Mouse (Mus musculus): ENCODE measurements around the gene Comt.

Gene Comt

DNA sequence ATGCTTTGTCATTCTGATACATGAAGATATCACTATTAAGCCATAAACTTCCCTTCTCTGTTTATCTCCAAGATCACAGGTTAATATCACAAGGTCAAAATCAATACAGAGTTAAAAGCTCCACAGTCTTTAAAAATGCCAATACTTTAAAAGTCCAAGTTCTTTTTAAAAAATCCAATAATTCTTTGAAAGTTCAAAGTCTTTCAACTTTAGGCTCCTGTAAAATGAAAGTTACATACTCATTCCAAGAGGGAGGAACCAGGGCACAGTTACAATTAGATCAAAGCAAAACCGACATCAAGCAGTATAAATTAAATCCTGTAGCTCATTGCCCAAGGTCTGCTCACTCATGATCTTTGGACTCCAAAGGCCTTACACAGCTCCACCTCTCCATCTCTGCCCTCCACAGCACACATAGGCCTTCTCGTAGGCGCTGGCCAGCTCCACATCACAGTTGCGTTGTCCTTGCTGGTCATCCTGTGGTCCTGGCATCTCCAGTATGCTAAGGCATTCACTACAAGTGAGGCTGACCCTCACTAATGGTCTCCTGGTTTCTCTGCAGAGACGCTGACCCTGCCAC is 6.8 kb upstream of the Comt start:
- no peak for DNase-seq

DNA sequence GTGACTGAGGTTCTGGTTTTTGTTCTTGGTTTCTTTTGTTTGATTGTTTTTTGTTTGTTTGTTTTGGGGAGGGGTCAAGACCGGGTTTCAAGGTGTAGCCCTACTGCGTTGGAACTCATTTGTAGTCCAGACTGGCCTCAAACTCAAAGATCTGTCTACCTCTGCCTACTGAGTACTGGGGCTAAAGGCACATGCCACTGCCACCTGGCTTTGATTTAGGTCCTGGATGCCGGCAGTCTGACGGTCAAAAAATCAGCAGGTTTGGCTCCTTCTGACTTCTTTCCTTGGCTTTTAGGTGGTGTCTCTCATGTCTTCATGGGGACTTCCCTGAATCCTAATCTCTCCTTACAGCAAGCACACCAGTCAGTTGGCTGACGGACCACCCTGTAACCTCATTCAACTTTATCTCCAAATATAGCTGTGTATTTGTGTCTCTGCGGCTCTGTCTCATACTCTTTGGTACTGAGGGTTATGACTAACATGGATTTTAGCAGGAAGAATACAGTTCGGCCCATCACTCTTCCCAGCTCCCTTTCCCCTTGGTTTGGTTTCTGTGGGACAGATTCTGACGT is 4.1 kb upstream of the Comt start:
- no peak for DNase-seq

DNA sequence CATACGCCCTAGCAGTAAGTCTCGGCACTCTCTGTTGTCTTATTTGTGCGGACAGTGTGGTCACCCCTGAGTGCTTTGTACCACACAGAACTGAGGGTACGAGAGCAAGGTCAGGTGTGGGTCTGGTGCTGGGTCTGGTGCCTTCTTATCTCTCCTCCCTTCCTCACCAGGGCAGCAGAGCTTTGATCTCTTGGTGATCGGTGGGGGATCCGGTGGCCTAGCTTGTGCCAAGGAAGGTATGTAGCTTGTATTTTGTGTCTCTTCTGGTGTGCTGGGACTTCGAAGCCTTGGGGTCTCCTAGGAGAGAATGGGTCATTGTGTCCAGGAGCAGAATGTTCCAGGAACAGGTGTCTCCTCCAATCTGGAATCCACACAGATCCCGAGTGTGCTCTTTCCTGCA is 3.0 kb upstream of the Comt start:
- no peak for DNase-seq

DNA sequence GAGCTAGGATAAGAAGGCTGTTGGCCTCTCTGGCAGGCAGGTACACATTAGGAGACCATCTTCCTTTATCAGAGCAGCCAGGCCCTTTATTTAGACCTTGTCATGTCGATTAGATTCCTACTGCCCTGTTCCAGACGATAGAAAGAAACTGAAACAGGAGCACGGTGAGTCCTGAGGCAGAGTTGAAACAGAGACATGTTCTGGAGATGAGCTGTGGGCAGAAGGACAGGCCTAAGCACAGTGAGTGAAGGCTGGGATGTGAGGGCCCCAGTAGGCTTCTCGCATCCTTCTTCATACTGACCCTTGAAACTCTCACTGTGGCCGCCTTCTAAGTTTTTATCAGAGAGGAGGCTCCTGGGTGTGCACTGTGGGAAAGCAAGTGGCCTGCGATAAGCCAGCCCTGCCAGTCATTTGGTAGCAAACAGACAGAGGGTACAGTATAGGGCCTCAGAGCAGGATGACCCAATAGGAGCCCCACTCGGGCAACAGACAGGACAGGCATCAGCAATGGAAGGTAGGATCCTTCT is 1.9 kb upstream of the Comt start:
- DNase-seq = no peak

DNA sequence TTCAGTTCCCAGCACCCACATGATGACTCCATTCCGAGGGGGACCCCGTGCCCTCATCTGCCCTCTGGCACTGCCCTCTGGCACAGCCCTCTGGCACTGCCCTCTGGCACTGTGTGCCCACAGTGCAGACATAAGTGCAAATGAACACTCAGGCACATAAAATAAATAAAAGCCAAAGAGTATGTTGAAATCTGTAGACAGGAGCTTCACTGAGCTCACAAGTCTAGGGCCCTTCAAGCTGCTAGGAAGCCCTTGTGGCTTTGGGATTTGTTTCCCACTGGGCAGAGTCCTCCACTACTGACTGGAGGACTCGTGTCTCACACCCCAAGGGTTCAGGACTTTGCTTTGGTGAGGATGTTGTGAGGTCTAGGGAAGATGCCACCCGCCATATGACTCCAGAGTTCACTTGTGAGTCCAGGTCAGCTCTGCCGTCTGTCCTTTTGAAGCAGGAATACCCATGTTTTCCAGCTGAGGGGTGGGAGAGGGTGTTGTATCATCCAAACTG is 1.4 kb upstream of the Comt start:
- no peak for DNase-seq

DNA sequence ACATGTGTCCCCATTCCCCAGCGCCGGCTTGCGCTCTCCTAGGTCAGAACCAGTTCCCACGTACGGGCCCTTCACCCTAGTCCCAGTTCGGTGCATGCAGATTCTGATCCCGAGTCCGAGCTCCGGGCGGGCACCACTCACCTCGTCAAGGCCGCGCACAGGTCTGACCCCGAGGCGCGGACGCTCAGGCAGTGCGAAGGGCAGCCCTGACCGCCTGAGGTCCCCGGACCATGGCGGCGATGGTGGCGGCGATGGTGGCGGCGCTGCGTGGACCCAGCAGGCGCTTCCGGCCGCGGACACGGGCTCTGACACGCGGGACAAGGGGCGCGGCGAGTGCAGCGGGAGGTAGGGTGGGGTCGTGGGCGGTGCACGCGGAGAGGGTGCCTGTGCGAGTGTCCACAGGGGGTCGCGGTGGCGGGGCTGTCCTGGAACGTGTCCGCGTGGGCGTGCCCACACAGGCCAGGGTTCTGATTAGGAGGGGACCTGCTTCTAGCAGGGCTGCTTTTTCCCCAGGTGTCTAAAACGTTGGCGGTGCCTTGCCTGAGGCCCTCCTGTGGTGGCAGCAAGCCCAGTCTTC is 349 bp downstream of the Comt start, which contains the start of gene Txnrd2:
Gene Txnrd2 (plus strand): TSS at position 170 of the 577 bp plus-strand sequence.
- peak; percentile 78 for DNase-seq

DNA sequence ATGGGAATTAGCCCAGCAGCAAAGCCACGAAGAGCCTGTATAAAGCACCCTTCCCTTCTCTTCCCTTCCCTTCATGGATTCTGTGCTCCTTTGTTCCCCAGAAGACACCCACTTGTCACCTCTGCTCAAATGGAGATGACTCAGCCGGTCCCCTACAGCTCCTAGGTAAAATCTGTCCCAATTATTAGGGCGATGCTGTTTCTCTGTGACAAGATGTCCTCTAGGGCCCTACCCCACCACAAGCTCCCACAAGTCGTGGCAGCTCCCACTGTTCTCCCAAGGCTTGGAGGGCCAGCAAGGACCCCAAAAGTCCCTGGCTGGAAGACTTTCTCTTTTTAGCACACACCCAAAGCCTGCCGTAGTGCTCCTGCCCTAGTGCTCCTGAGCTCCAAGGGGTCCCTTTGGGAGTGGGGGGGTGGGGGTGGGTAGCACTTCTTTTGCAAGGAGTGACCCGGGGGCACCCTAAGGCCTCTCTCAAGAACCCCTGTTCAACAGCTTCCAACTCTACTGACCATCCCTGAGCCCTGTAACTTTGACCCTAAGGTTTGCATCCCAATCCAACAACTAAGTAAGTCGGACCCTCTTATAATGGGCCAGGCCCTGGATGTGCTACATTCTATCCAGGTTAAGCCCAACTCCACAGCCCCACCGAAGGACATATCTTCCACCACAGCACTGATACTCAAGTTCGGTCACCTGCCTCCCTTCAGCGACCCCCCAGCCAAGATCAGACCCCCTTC is 1.0 kb downstream of the Comt start:
- DNase-seq = no peak

DNA sequence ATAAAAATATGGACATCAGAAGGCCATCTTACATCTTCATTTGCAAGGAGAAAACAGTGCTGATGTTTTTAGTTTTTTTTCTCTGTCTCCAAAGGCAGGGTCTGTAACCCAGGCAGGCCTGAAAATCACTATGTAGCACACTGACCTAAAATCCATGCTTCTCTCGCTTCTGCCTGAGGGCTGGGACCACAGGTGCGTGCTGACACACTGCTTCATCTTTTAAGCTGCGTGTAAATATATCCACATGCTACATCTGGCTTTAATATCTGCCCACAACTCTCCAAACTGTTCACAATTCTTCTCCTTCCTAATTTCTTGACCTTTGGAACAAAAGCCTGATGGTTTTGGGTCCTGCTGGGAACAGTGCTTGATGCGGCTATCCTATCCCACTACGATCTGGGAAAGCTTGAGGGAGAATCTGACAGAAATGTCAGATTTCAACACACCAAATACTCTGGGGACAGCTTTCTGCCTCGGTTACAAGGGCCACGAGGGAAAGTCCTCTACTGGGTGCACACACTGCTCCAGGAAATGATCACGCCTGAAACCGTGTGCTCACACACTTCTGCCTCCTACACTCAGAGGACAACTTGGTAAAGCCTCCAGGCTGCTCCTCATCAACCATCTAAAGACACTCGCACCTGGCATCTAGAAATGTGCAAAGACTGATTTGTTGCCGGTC is 2.1 kb downstream of the Comt start:
- no peak for DNase-seq

DNA sequence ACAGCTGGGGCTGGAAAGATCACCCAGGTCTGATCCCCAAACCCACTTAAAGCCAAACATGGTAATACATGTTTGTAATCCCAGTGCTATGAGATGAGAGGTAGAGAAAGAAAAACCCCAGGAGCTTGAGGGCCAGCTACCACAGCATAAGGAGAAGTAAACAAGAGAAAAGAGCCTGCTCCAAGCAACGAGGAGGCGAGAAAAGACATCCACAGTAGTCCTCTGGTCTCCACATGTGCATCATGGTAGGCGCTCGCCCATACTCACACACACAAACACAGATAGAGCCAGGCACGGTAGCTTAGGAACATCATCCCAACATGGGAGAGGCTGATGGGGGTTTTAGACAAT is 2.8 kb downstream of the Comt start:
- DNase-seq = no peak

DNA sequence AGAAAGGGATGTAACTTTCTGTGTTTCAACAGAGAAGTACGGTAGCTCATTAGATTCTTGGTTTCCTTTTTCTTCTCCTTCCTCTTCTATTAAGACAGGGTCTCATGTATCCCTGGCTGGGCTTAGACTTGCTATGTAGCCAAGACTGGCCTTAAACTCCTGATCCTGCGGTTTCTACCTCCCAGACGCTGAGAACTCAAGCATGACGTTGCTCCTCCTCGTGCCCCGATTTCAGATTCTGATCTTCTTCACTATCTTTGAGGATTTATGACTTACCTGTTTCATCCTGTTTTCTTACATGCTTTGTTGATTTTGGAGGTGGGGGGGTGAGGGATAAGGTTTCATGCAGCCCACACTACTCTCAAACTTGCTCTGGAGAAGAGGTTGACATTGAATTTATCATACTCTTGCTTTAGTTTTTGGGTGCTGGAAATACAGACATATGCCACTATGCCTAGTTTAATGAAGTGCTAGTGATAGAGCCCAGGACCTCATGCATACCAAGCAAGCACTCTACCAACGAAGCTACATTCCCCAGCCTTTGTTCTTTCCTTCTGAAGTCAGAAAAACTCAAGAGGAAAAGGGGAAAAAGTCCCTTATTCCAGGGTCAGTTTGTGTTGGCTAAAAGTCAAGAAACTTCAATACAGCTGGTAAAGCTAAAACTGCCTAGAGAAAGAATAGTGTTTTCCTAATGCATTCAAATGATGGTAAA is 3.3 kb downstream of the Comt start:
- DNase-seq = peak; percentile 52

DNA sequence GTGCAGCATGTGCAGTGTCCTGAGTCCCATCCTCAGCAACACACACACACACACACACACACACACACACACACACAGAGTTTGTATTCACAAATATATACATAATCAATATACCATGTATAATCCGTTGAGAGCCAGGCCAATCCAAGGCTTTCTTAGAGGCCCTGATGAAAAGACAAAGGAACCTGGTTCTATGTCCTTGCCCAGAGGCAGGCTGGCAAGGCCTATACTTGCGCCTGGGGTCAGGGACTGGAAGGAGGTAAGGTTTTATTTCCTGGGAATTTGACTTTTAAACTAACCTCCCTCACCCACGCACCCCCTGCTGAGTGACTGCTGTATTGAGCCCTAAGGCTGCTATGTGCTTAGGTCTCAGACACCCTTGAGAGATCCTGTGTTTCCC is 6.1 kb downstream of the Comt start:
- DNase-seq = no peak

DNA sequence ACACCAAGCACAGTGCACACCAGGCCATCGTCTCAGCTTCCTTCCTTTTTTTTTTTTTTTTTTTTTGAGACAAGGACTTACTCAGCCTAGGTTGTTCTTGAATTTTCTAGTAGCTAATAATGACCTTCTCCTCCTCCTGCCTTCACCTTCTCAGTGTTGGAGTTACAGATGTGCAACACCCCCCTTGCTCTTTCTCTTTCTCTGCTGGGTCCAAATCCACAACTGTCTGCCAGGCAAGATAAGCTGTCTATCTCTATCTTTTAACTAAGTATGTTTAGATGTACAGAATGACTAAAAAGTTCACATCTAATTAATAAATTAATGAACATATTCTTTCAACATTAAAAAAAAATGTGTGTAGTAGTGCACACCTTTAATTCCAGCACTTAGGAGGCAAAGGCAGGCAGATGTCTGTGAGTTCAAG is 7.0 kb downstream of the Comt start:
- DNase-seq = no peak

DNA sequence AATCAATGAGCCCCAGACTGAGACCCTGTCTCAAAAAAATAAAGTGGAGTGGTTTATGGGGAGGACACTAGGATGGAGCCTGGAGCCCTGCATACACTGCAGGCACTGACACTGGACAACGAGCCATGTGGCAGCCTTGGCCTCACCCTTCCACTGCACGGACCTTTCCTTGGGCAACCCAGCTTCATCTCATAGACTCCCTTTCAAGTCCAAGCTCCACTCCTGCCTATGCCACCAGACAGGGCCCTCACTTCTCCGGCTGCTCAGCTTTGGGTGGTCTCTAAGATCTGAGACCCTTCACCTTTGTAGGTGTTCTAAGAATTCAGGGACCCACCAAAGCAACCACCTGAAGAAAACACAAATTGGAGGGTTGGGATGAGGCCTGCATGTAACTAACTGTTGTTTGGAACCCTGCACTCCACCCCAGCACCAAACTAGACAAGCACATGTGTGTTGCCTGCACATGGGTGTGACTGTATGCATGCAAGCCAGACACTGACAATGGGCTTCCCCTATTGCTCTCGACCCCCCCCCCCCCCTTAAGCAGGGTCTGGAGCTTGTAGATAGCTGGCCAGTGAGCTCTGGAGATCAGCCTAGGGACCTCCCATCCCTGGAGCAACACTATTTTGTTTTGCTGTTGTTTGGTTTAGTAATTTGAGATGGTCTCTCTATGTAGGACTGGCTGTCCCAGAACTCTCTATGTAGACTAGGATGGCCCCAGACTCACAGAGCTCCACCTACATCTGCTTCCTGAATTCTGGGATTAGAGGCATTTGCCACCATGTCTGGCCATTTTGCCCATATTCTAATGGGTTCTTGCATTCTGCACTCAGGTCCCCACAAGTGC is 7.7 kb downstream of the Comt start:
- no peak for DNase-seq

DNA sequence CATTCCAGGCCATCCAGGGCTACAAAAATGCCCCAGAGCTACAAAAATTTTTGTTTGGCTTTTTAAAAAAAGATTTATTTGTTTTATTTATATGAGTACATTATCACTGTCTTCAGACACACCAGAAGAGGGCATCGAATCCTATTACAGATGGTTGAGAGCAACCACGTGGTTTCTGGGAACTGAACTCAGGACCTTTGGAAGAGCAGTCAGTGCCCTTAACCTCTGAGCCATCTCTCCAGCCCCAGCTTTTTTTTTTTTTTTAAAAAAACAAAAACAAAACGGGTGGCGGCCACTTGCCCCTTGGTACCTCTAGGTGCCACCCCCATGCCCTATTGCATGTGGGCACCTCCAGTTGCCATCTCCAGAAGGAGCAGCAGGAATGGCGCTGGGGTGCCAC is 9.2 kb downstream of the Comt start:
- DNase-seq = no peak

DNA sequence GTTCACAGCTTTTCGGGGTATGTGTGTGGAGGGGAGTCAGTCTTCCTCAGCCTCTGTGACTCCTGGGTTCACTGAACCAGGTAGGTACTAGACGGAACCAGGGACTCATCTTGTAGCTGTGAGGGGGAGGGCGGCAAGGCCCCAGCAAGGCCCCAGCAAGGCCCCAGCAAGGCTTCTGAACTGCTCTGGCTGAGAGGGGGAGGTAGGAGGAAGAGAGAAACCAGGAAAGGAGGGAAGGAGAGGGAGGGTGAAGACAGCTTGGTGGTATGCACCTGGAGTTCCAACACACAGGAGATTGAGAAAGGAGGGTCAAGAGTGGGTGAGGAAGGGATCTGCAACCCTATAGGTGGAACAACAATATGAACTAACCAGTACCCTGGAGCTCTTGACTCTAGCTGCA is 9.8 kb downstream of the Comt start:
- no peak for DNase-seq

DNA sequence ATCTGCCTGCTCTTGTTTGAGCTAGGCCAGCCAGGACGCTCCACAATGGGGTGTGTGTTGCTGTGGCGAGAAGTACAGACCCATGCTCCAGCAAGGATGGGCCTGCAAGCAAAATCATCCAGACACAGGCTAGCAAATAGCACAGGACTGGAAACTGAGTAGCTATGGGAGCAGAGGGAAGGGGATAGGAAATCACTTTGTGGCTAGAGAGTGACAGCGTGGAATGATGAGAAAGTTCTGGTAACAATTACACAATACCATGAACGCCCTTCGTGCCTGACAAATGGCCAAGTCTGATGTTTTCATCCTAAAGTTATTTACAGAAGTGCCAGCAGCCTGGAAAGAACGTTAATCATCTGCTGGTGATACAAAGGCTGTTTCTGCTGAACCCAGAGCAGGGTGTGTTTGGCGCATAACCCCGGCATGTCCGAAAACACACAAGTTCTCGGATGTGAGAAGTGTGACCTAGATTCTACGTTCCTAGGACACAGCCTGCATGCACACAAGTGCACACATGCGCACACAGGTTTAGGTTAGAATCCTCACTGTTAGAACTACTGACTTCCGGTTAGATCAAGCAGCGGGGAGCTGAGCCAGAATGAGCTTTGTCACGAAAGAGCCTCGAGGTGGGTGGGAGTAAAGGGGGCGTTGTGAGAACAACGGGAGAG is 10.4 kb downstream of the Comt start:
- peak; percentile 65 for DNase-seq

DNA sequence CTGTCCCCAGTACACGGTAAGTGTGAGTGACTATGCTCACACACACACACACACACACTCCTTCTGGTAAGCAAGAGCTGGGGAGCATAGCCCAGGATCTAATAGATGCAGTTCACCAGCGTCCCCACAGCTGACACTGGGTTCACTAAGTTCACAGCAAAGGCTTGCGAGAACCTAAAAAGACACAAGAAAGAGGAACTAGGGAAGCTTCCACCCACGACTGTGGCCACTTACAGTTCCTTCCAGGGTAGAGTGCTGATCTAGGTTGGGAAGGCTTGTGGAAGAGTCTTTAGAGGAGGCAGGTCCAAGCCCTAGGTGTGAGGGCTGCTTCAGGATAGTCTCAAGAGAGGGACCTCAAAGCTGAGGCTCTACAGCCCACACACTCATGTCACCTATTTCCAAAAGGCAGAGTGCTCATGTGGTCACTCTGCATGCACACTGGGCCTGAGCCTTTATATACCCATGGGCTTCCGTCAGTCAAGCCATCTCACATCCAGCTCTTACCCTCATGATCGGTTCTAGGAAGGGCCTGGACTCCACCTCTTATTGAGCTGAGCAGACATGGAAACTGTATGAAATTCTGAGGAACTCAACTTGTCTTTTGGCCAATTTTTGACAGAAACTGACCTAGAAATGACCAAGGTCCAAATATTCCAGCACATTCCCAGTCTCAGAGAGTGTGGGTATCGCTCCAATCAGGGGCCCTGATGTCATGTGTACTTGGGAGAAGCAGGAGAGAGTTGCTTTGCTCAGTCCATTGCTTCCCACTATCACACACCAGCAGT is 13.4 kb downstream of the Comt start:
- DNase-seq = no peak

DNA sequence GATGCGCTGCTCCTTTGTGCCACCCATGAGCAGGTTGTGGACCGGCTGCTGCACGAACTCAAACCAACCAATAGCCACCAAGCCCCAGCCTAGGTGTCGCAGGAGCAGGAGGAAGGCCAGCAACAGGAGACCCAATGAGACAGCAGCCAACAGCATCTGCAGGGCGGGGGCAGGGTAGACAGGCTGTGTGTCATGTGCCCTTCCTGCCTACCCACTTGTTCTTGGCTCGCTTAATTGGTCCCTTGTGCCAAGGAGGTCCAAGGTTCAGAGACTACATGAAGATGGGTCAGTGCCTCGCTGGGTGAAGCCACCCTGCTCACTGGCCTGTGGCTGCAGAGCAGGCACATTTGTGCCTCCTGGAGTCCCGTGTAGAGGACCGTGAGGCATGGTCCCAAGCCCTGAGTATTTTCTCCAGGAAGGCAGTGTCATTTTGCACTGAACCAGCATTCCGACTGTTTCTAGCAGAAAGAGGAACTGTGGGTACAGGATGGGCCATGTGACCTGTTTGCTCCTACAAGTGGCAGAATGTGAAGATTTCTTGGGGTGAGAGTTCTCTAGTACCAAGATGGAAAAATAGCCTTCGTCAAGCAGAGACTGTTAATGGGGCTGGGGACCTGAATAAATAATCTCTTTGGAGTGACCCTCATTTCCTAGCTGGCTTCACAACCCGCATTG is 14.7 kb downstream of the Comt start:
- DNase-seq = peak; percentile 96

DNA sequence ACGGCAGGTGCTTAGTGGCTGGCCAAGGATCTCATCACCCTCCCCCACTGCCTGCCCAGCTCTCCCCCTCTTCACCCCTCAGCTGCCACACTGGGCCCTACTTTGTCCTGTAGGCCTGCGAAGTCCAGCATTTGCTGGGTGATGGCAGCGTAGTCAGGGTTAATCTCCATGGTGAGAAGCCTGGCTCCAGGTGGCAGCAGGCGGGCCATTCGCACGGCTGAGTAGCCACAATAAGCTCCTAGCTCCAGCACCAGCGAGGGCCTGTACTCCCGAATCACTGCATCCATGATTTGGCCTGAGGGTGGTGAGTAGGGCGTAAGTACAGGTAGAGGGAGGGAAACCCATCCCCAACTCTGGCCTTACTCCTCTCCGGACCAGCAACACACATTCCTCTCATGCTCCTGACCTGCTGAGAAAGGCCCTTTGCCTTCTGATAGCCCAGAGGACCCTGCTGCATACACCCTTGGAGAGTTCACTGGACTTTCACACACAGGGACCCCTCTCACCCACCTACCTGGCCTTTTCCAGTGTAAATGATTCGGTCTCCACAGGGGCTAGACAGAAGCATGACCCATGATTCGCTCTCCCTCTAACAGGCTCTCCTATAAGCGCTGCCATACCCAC is 15.5 kb downstream of the Comt start:
- DNase-seq = peak; percentile 82
